Mouse (Mus musculus) heart, postnatal 0 days (tissue): ENCODE measurements at regions not wholly inside any gene's neighbourhood (a gene's known extent, or its start where the extent isn't known, plus 50 kb on each side); places are given as distances from the start of the nearest gene placed in this dataset.

Experiments
- CTCF ChIP-seq: IDR thresholded peaks from 2 replicates; pipeline ENCODE4 v1.5.1; 2016; ENCODE audit warnings: antibody characterized with exemption, control low read depth, low read depth
- EP300 ChIP-seq: IDR thresholded peaks from 2 replicates; pipeline ENCODE4 v1.6.1; 2016; ENCODE audit warnings: antibody characterized with exemption, low read depth

GRCm38 (mm10) chr2:17181597-17181996, 549.7 kb downstream of the Nebl start:
- TF ChIP-seq CTCF, result no peak
- TF ChIP-seq EP300, result no peak
